In genomic region chr5:102892226-102892625, GRCm38 (mm10) we compare ENCODE assay signal across 19 mouse cellular contexts.
DNase-seq lines count a peak whose midpoint lies in the region; ATAC-seq and TF ChIP-seq lines count a peak whose summit lies in the region.
"Had no signal": no experiment of that assay in that cellular context is flagged by ENCODE, and none has a peak within 500 bp of the region (broad histone marks: within the 10 kb centered on the region; RNA-seq: fewer than 3 reads in every experiment).

No protein-coding gene starts in this region.

- H3K27me3 ChIP-seq in limb, embryonic 10.5 days (ENCODE audit: low read depth, poor library complexity, severe bottlenecking) = no peaks in the 10 kb centered on the region
- H3K27me3 ChIP-seq in liver, postnatal 0 days (ENCODE audit: insufficient read depth, low read length) = no peaks in the 10 kb centered on the region
- no peaks in the 10 kb centered on the region for H3K27me3 ChIP-seq in kidney, adult 2 months (replicated peaks; ENCODE audit: control insufficient read depth, insufficient read depth, low read length)
- H3K27me3 ChIP-seq: embryonic facial prominence, embryonic 12.5 days; forebrain, embryonic 13.5 days; forebrain, embryonic 15.5 days had no signal

- H3K4me2 ChIP-seq in liver, postnatal 0 days (ENCODE audit: low read depth, low read length) = no peak overlapping the region
- H3K4me2 ChIP-seq: embryonic facial prominence, embryonic 12.5 days; forebrain, embryonic 13.5 days; forebrain, embryonic 15.5 days had no signal

- TF ChIP-seq POLR2A in kidney, adult 2 months (IDR thresholded peaks at IDR 0.05; ENCODE audit: low read depth, low read length) = no peak

- no peak for ATAC-seq in liver, postnatal 0 days
- ATAC-seq: forebrain, embryonic 13.5 days; forebrain, embryonic 15.5 days; forebrain, postnatal 0 days had no signal

- peak; percentile 71 for DNase-seq in adrenal gland, adult 2 months
- peak; percentile 53 for DNase-seq in adrenal gland, adult 8-10 months
- DNase-seq in adrenal gland, postnatal 14 days = peak; percentile 56
- DNase-seq in adrenal gland, postnatal 36 days = peak; percentile 59 to 60
- DNase-seq in limb, embryonic 10.5 days (ENCODE audit: low spot score) = no peak
- no peak for DNase-seq in liver, postnatal 0 days
- no peak for DNase-seq in kidney, adult 2 months
- DNase-seq: cerebellum, adult 11 months; cerebellum, adult 18-20 months; cerebellum, adult 8-10 months; cerebellum, adult 9-11 months; cerebellum, postnatal 14 days; cerebellum, postnatal 36 days; embryo, embryonic 11 days; forebrain, postnatal 0 days had no signal

- no peak overlapping the region for H3K4me3 ChIP-seq in limb, embryonic 10.5 days
- H3K4me3 ChIP-seq in liver, postnatal 0 days (ENCODE audit: low read depth, low read length) = no peak overlapping the region
- H3K4me3 ChIP-seq in kidney, adult 2 months (ENCODE audit: insufficient read depth, low read depth, low read length) = no peak overlapping the region
- H3K4me3 ChIP-seq: embryonic facial prominence, embryonic 10.5 days; embryonic facial prominence, embryonic 12.5 days; forebrain, embryonic 13.5 days; forebrain, embryonic 15.5 days had no signal

- H3K27ac ChIP-seq in limb, embryonic 10.5 days = no peak overlapping the region
- no peak overlapping the region for H3K27ac ChIP-seq in liver, postnatal 0 days (ENCODE audit: low read depth)
- H3K27ac ChIP-seq in kidney, adult 2 months (ENCODE audit: insufficient read depth, low read depth, low read length) = no peak overlapping the region
- H3K27ac ChIP-seq: embryonic facial prominence, embryonic 10.5 days; embryonic facial prominence, embryonic 12.5 days; forebrain, embryonic 13.5 days; forebrain, embryonic 15.5 days had no signal

- no peak overlapping the region for H3K9ac ChIP-seq in liver, postnatal 0 days (replicated peaks)
- H3K9ac ChIP-seq: embryonic facial prominence, embryonic 12.5 days; forebrain, embryonic 13.5 days; forebrain, embryonic 15.5 days; forebrain, postnatal 0 days had no signal

- H3K36me3 ChIP-seq in limb, embryonic 10.5 days = peaks cover 13% of the 10 kb centered on the region
- H3K36me3 ChIP-seq in liver, postnatal 0 days (replicated peaks; ENCODE audit: insufficient read depth, low read length) = peaks cover 3% of the 10 kb centered on the region; the same call in 1 of the 2 replicates
- H3K36me3 ChIP-seq in kidney, adult 2 months (ENCODE audit: control insufficient read depth, insufficient read depth, low read length) = peaks cover 14% of the 10 kb centered on the region
- H3K36me3 ChIP-seq: forebrain, embryonic 15.5 days had no signal

- 96% methylated on average over 11 of the region's 11 CpGs for WGBS in limb, embryonic 10.5 days
- 88% methylated on average over 11 of the region's 11 CpGs for WGBS in liver, postnatal 0 days (ENCODE audit: insufficient replicate concordance)
- 91% methylated on average over 11 of the region's 11 CpGs for WGBS in kidney, adult 2 months

- no peaks in the 10 kb centered on the region for H3K9me3 ChIP-seq in limb, embryonic 10.5 days (replicated peaks)
- H3K9me3 ChIP-seq in liver, postnatal 0 days (ENCODE audit: low read length) = no peaks in the 10 kb centered on the region
- H3K9me3 ChIP-seq: embryonic facial prominence, embryonic 10.5 days; embryonic facial prominence, embryonic 12.5 days; forebrain, embryonic 13.5 days; forebrain, embryonic 15.5 days had no signal

- TF ChIP-seq EP300 in liver, postnatal 0 days (IDR thresholded peaks at IDR 0.05; ENCODE audit: low read depth) = no peak

- H3K4me1 ChIP-seq in limb, embryonic 10.5 days = peaks cover 16% of the 10 kb centered on the region; the same call in 1 of the 2 replicates
- no peaks in the 10 kb centered on the region for H3K4me1 ChIP-seq in liver, postnatal 0 days (ENCODE audit: insufficient read depth)
- no peaks in the 10 kb centered on the region; the same call in 1 of the 2 replicates for H3K4me1 ChIP-seq in kidney, adult 2 months (ENCODE audit: control insufficient read depth, insufficient read depth, low read length)
- H3K4me1 ChIP-seq: embryonic facial prominence, embryonic 12.5 days; forebrain, embryonic 13.5 days; forebrain, embryonic 15.5 days had no signal

- TF ChIP-seq CTCF in liver, postnatal 0 days (IDR thresholded peaks at IDR 0.05; ENCODE audit: low read depth) = no peak
- TF ChIP-seq CTCF in kidney, adult 2 months (conservative IDR thresholded peaks at IDR 0.05; ENCODE audit: insufficient read depth, insufficient read length, low read depth, low read length) = no peak

Comparison
In these comparisons a context has a peak if more than half of its experiments do, and no peak if none do; other contexts are left out.
1. DNase-seq: peak in adrenal gland, adult 2 months (single experiment), adrenal gland, adult 8-10 months (single experiment), adrenal gland, postnatal 14 days (single experiment) and adrenal gland, postnatal 36 days (2 of 2); none in limb, embryonic 10.5 days (single experiment), liver, postnatal 0 days (single experiment) and kidney, adult 2 months (single experiment).